Mouse (Mus musculus): Measurements from ENCODE around the gene Zfp607b. TPM values are rescaled to one million over a fixed set of nuclear protein-coding genes. Genes with fewer than 3 reads are reported as not detected.

Zfp607b gene
- total RNA-seq, 2 experiments from 2014 or later, result not detected

Other genes with a start within 250 kb of the Zfp607b start
- not detected in 2 replicates for gene Sptbn4, start 241.7 kb upstream of the Zfp607b start, total RNA-seq (2015; ENCODE audit: low replicate concordance)
- 0.08 and 0.13 TPM in 2 replicates for gene Sptbn4, start 241.7 kb upstream of the Zfp607b start, total RNA-seq (2017; ENCODE audit: low replicate concordance)
- gene Blvrb, start 241.4 kb upstream of the Zfp607b start, total RNA-seq (2015; ENCODE audit: low replicate concordance), result 538 and 642 TPM in 2 replicates
- 484 and 602 TPM in 2 replicates for gene Blvrb, start 241.4 kb upstream of the Zfp607b start, total RNA-seq (2017; ENCODE audit: low replicate concordance)
- 9.0 and 9.2 TPM in 2 replicates for gene Sertad3, start 215.6 kb upstream of the Zfp607b start, total RNA-seq (2015; ENCODE audit: low replicate concordance)
- 14.8 and 19.6 TPM in 2 replicates for gene Sertad3, start 215.6 kb upstream of the Zfp607b start, total RNA-seq (2017; ENCODE audit: low replicate concordance)
- 1.7 and 6.8 TPM in 2 replicates for gene Sertad1, start 202.4 kb upstream of the Zfp607b start, total RNA-seq (2015; ENCODE audit: low replicate concordance)
- 5.5 and 7.0 TPM in 2 replicates for gene Sertad1, start 202.4 kb upstream of the Zfp607b start, total RNA-seq (2017; ENCODE audit: low replicate concordance)
- gene Prx, start 190.0 kb upstream of the Zfp607b start, total RNA-seq (2015; ENCODE audit: low replicate concordance), result 0.36 and 0.42 TPM in 2 replicates
- gene Prx, start 190.0 kb upstream of the Zfp607b start, total RNA-seq (2017; ENCODE audit: low replicate concordance), result 1.4 and 5.1 TPM in 2 replicates
- not detected in 2 replicates for gene Hipk4, start 166.1 kb upstream of the Zfp607b start, total RNA-seq (2015; ENCODE audit: low replicate concordance)
- gene Hipk4, start 166.1 kb upstream of the Zfp607b start, total RNA-seq (2017; ENCODE audit: low replicate concordance), result not detected in 2 replicates
- 43.2 and 88.0 TPM in 2 replicates for gene Pld3, start 136.1 kb upstream of the Zfp607b start, total RNA-seq (2015; ENCODE audit: low replicate concordance)
- 19.1 and 26.3 TPM in 2 replicates for gene Pld3, start 136.1 kb upstream of the Zfp607b start, total RNA-seq (2017; ENCODE audit: low replicate concordance)
- gene 2310022A10Rik, start 136.1 kb upstream of the Zfp607b start, total RNA-seq (2015; ENCODE audit: low replicate concordance), result 11.2 and 18.9 TPM in 2 replicates
- 1.6 and 6.8 TPM in 2 replicates for gene 2310022A10Rik, start 136.1 kb upstream of the Zfp607b start, total RNA-seq (2017; ENCODE audit: low replicate concordance)
- gene Akt2, start 97.8 kb upstream of the Zfp607b start, total RNA-seq (2015; ENCODE audit: low replicate concordance), result 28.5 and 59.9 TPM in 2 replicates
- 25.1 and 48.1 TPM in 2 replicates for gene Akt2, start 97.8 kb upstream of the Zfp607b start, total RNA-seq (2017; ENCODE audit: low replicate concordance)
- gene Ttc9b, start 35.4 kb upstream of the Zfp607b start, total RNA-seq (2015; ENCODE audit: low replicate concordance), result not detected in 2 replicates
- not detected in 2 replicates for gene Ttc9b, start 35.4 kb upstream of the Zfp607b start, total RNA-seq (2017; ENCODE audit: low replicate concordance)
- 0.72 and 6.7 TPM in 2 replicates for gene Map3k10, start 14.7 kb upstream of the Zfp607b start, total RNA-seq (2015; ENCODE audit: low replicate concordance)
- 0.13 TPM in 1 of 2 replicates, not detected in the other for gene Map3k10, start 14.7 kb upstream of the Zfp607b start, total RNA-seq (2017; ENCODE audit: low replicate concordance)
- 0.36 and 6.3 TPM in 2 replicates for gene Zfp60, start 42.0 kb downstream of the Zfp607b start, total RNA-seq (2015; ENCODE audit: low replicate concordance)
- gene Zfp60, start 42.0 kb downstream of the Zfp607b start, total RNA-seq (2017; ENCODE audit: low replicate concordance), result 0.39 and 2.8 TPM in 2 replicates
- gene Zfp626, start 117.9 kb downstream of the Zfp607b start, total RNA-seq (2015; ENCODE audit: low replicate concordance), result 4.0 and 4.2 TPM in 2 replicates
- gene Zfp626, start 117.9 kb downstream of the Zfp607b start, total RNA-seq (2017; ENCODE audit: low replicate concordance), result 2.1 and 3.0 TPM in 2 replicates
- gene Zfp59, start 149.3 kb downstream of the Zfp607b start, total RNA-seq (2015; ENCODE audit: low replicate concordance), result 1.4 TPM in 1 of 2 replicates, not detected in the other
- gene Zfp59, start 149.3 kb downstream of the Zfp607b start, total RNA-seq (2017; ENCODE audit: low replicate concordance), result 0.61 and 1.2 TPM in 2 replicates
- gene Zfp607a, start 168.2 kb downstream of the Zfp607b start, total RNA-seq (2015; ENCODE audit: low replicate concordance), result 0.72 and 2.5 TPM in 2 replicates
- 0.51 and 2.2 TPM in 2 replicates for gene Zfp607a, start 168.2 kb downstream of the Zfp607b start, total RNA-seq (2017; ENCODE audit: low replicate concordance)
- gene Zfp974, start 240.1 kb downstream of the Zfp607b start, total RNA-seq (2015; ENCODE audit: low replicate concordance), result not detected in 2 replicates
- gene Zfp974, start 240.1 kb downstream of the Zfp607b start, total RNA-seq (2017; ENCODE audit: low replicate concordance), result 1.8 TPM in 1 of 2 replicates, not detected in the other

All from erythroid progenitor cell, adult 5-6 weeks (primary cell).